Mouse (Mus musculus): Measurements from ENCODE around the gene Gng12. TPM values are rescaled to one million over a fixed set of nuclear protein-coding genes. Genes with fewer than 3 reads are reported as not detected.

The Gng12 gene
- polyA plus RNA-seq, 1 experiment: 24.9 TPM

DNA sequence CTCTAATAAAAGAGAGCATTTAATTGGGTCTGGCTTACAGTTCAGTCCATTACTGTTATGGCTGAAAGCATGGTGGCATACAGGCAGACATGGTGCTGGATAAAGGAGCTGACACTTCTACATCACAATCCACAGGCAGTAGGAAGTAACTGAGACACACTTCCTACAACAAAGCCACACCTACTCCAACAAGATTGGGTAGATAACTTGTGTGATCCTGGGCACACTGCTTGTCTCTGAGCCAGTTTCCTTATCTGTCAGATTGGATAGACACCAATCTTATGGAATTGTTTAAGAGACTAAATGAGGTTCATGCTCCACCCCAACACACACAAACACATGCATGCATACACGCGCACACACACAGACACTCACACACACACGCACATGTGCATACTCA, 51.9 kb downstream of the Gng12 start:
- H3K79me2 ChIP-seq (ENCODE audit: control insufficient read depth, insufficient read depth): no peaks in the 10 kb centered on the region
- no peak overlapping the region for H3ac ChIP-seq (ENCODE audit: control insufficient read depth, insufficient read length, low read depth)
- no peaks in the 10 kb centered on the region for H3K27me3 ChIP-seq (ENCODE audit: control insufficient read depth, insufficient read depth, insufficient read length)
- no peak for TF ChIP-seq MYOD1 (IDR thresholded peaks at IDR 0.05; ENCODE audit: control insufficient read depth, insufficient read length, low read depth)
- no peak for TF ChIP-seq MAX (IDR thresholded peaks at IDR 0.05)
- no peak for TF ChIP-seq CTCF (IDR thresholded peaks at IDR 0.05; ENCODE audit: control insufficient read depth, insufficient read depth, insufficient read length)
- TF ChIP-seq MYOG (IDR thresholded peaks at IDR 0.05; ENCODE audit: control insufficient read depth, extremely low read depth, insufficient read length): no peak
- TF ChIP-seq USF1 (IDR thresholded peaks at IDR 0.05; ENCODE audit: low read depth): no peak
- no peak for TF ChIP-seq FOSL1 (IDR thresholded peaks at IDR 0.05; ENCODE audit: insufficient read depth, low read length, poor library complexity, severe bottlenecking)
- TF ChIP-seq CEBPB (IDR thresholded peaks at IDR 0.05; ENCODE audit: low read depth): no peak
- H3K79me3 ChIP-seq (ENCODE audit: low read depth): no peaks in the 10 kb centered on the region
- H3K4me3 ChIP-seq (ENCODE audit: insufficient read depth, poor library complexity, severe bottlenecking): no peak overlapping the region
- H3K36me3 ChIP-seq (ENCODE audit: control insufficient read depth, insufficient read depth): no peaks in the 10 kb centered on the region

DNA sequence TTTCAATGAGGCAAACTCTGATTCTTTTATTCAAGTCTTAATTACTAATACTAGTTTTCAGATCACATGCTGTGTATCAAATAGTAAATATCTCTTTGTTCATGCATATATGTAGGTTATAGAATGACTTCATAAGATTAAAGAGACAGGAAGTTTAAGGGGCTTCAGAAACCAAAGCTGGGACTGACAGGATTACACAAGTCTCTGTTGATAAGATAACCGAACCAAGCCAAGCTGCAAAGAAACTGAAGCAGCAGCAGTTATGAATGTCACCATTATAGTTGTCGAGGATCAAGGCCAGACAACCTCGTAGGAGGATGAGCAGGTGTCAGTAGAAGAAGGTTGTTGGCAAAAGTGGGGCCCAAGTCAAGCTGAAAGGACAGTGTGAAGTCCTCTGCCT, 52.7 kb downstream of the Gng12 start:
- Histone ChIP-seq H3K4me3 (ENCODE audit: insufficient read depth, poor library complexity, severe bottlenecking) (no peak overlapping the region), H3ac (ENCODE audit: control insufficient read depth, insufficient read length, low read depth) (no peak overlapping the region), H3K79me3 (ENCODE audit: low read depth) (no peaks in the 10 kb centered on the region), H3K27me3 (ENCODE audit: control insufficient read depth, insufficient read depth, insufficient read length) (no peaks in the 10 kb centered on the region), H3K36me3 (ENCODE audit: control insufficient read depth, insufficient read depth) (no peaks in the 10 kb centered on the region), H3K79me2 (ENCODE audit: control insufficient read depth, insufficient read depth) (no peaks in the 10 kb centered on the region)
- TF ChIP-seq MYOG (IDR thresholded peaks at IDR 0.05; ENCODE audit: control insufficient read depth, extremely low read depth, insufficient read length): no peak
- no peak for TF ChIP-seq MAX (IDR thresholded peaks at IDR 0.05)
- TF ChIP-seq CTCF (IDR thresholded peaks at IDR 0.05; ENCODE audit: control insufficient read depth, insufficient read depth, insufficient read length): no peak
- no peak for TF ChIP-seq USF1 (IDR thresholded peaks at IDR 0.05; ENCODE audit: low read depth)
- no peak for TF ChIP-seq FOSL1 (IDR thresholded peaks at IDR 0.05; ENCODE audit: insufficient read depth, low read length, poor library complexity, severe bottlenecking)

DNA sequence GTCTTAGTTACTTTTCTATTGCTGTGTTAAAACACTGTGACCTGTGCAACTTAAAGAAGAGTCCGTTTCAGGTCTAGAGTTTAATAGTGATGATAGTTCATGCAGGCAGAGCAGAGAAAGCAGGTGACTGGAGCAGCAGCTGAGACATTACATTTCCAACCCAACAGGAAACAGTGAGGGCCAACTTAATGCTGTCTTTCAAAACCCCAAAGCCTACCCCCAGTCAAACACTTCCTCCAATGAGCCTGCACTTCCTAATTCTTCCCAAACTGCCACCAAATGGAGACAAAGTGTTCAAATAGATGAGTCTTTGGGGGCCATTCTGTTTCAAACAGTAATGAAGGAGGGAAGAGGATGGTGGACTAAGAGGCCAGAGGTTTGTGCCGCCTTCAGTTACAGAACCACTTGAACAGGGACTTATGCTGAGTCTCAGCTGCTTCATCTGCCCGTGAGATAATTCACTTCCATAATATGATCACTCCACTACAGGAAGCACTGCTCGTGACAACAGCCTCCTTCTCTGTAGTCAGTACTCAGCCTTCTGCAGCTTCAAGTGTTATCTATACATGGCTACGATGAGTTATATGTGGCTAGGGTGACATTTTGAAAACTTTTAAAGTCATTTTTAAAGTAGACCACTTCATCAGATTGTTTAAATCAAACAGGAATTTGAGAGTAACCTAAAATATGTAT, 55.7 kb downstream of the Gng12 start:
- Histone ChIP-seq H3K79me3 (ENCODE audit: low read depth) (no peaks in the 10 kb centered on the region), H3K36me3 (ENCODE audit: control insufficient read depth, insufficient read depth) (no peaks in the 10 kb centered on the region), H3K27me3 (ENCODE audit: control insufficient read depth, insufficient read depth, insufficient read length) (no peaks in the 10 kb centered on the region), H3K79me2 (ENCODE audit: control insufficient read depth, insufficient read depth) (no peaks in the 10 kb centered on the region), H3ac (ENCODE audit: control insufficient read depth, insufficient read length, low read depth) (no peak overlapping the region), H3K4me3 (ENCODE audit: insufficient read depth, poor library complexity, severe bottlenecking) (no peak overlapping the region)
- no peak for TF ChIP-seq CTCF (IDR thresholded peaks at IDR 0.05; ENCODE audit: control insufficient read depth, insufficient read depth, insufficient read length)
- TF ChIP-seq CEBPB (IDR thresholded peaks at IDR 0.05; ENCODE audit: low read depth): no peak

DNA sequence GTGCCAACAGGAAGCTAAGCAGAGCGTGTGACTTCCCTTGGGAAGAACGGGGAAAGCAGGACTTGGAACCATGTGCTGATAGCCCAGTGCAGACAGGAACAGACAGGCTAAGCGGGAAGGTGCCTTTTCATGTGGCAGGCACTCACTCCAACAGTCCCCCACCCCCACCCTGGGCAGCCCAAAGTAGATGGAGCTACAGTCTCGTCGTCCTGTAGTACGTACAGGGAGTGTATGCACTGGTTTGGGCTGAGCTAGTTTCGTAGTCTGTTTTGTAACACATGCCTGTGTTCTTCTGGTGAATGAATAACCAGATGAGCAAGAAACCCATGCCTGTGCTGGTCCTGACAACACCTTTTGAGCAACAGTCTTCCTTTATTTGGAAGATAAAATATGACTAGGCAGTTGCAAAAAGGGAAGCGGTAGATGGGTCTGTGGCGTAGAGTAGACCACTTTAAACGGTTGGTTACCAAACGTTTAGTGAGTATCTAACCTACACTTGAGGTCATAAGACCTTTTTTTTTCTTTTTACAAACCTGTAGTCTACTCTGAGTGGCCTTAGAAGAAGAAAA, 57.8 kb downstream of the Gng12 start:
- no peak overlapping the region for H3ac ChIP-seq (ENCODE audit: control insufficient read depth, insufficient read length, low read depth)

DNA sequence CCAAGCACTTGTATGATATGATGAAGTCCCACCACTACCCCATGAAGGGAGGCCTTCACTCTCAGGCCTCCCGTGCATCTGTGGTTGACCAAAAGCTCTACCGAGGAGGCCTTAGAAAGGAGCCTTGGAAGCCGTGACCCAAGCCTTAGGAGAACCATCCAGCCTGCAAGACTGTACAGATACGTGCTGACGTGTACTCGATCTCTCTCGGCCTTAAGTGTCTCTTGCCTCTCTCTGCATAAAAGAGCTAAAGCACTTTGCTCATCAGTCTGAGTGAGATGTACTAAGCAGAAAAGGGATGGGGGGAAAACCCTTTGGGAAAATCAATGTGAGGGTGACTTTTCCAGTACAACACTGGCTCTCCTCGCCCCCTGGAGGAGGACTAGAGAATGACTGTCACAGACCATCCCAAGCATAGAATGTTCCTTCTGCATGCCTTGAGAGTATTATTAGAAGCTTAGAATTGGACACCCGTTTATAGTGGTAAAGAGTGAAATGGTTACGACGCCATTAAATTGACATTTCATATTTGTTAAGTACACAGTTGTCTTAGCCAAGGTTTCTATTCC, 59.0 kb downstream of the Gng12 start:
- Histone ChIP-seq H3ac (ENCODE audit: control insufficient read depth, insufficient read length, low read depth) (no peak overlapping the region), H3K79me2 (ENCODE audit: control insufficient read depth, insufficient read depth) (no peaks in the 10 kb centered on the region), H3K4me3 (ENCODE audit: insufficient read depth, poor library complexity, severe bottlenecking) (no peak overlapping the region), H3K79me3 (ENCODE audit: low read depth) (no peaks in the 10 kb centered on the region), H3K36me3 (ENCODE audit: control insufficient read depth, insufficient read depth) (no peaks in the 10 kb centered on the region), H3K27me3 (ENCODE audit: control insufficient read depth, insufficient read depth, insufficient read length) (no peaks in the 10 kb centered on the region)
- TF ChIP-seq CTCF (IDR thresholded peaks at IDR 0.05; ENCODE audit: control insufficient read depth, insufficient read depth, insufficient read length): peak; percentile 2
- TF ChIP-seq MYOG (IDR thresholded peaks at IDR 0.05; ENCODE audit: control insufficient read depth, extremely low read depth, insufficient read length): no peak

More for the DNA sequence above, 57.8 kb downstream of the Gng12 start:
- H3K79me2 ChIP-seq (ENCODE audit: control insufficient read depth, insufficient read depth): no peaks in the 10 kb centered on the region
- no peaks in the 10 kb centered on the region for H3K79me3 ChIP-seq (ENCODE audit: low read depth)
- no peak overlapping the region for H3K4me3 ChIP-seq (ENCODE audit: insufficient read depth, poor library complexity, severe bottlenecking)
- no peaks in the 10 kb centered on the region for H3K27me3 ChIP-seq (ENCODE audit: control insufficient read depth, insufficient read depth, insufficient read length)
- TF ChIP-seq MYOD1 (IDR thresholded peaks at IDR 0.05; ENCODE audit: control insufficient read depth, insufficient read length, low read depth): no peak
- no peak for TF ChIP-seq MAX (IDR thresholded peaks at IDR 0.05)
- no peak for TF ChIP-seq USF1 (IDR thresholded peaks at IDR 0.05; ENCODE audit: low read depth)
- TF ChIP-seq CTCF (IDR thresholded peaks at IDR 0.05; ENCODE audit: control insufficient read depth, insufficient read depth, insufficient read length): no peak
- TF ChIP-seq MYOG (IDR thresholded peaks at IDR 0.05; ENCODE audit: control insufficient read depth, extremely low read depth, insufficient read length): no peak
- no peak for TF ChIP-seq FOSL1 (IDR thresholded peaks at IDR 0.05; ENCODE audit: insufficient read depth, low read length, poor library complexity, severe bottlenecking)
- TF ChIP-seq CEBPB (IDR thresholded peaks at IDR 0.05; ENCODE audit: low read depth): no peak
- H3K36me3 ChIP-seq (ENCODE audit: control insufficient read depth, insufficient read depth): no peaks in the 10 kb centered on the region

All from C2C12 (cell line).